Mouse (Mus musculus): Measurements from ENCODE around the gene Olfr853.

Olfr853 gene

DNA sequence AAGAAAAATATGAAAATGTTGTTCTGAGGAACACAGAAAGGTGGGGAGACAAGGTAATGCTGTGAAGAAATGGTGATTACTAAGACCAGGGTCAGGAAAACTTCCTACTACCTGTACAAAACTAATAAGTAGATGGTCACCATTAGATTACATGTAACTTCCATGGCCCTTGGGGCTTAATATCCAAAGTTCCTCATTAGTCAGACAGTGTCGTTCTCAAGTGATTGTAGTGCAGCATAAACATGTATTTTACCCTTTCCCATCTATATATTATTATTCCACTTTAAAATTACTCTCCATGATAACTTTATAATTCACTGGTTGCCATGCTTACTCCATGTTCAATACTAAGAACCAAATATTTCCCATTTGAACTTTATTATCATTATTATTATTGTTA lies at the start of gene Olfr853:
Gene Olfr853, minus strand, starts transcription at position 101 of the 400 bp plus-strand sequence.
- no peak for DNase-seq

DNA sequence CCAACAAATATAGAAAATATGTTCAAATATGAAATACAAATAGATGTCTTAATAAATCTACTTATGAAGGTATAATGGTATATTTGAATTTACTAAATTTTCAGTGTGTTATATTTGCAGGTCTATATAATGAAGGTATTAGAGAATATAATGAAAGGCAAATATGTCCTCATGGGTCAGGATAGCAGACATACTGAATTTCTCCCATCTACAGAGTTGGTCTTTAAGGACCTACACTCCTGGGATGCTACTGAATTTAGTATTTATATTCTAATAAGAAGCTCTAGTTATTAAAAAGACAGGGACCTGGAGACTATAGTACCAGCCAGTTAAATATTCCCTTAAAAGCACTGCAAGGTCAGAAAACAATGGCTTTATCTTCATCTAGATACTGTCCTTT lies 41.4 kb upstream of the Olfr853 start, which contains the start of gene Olfr855:
Gene Olfr855, plus strand, starts transcription at position 301 of the 400 bp plus-strand sequence.
- no peak for DNase-seq

- DNase-seq: no peak
These were observed 26.4 kb upstream of the Olfr853 start, which contains the start of gene Olfr854 for GRCm38 (mm10) chr9:19567282-19567681. Gene Olfr854 (minus strand): TSS chr9:19567382.

DNA sequence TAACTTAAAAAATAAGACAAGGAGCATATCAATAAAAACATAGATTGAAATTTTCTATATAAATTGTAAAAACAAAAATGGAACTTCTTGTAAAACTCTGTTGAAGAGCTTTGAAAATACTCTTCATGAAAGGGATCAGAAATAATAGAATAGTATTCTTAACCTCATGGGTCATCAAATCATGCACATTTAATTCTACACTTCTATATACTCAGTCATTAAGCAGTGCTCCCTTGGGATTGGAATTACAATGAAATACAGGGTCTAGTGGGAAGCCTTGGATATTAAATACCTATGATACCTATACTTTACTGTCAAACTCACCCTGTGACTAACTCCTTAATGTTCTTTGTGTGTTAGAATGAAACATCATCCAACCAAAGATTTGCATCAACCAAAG lies 47.9 kb downstream of the Olfr853 start, which contains the start of gene Olfr851:
Gene Olfr851, plus strand, starts transcription at position 301 of the 400 bp plus-strand sequence.
- no peak for DNase-seq

Data from thymus, postnatal 14 days (tissue).